Mouse (Mus musculus): ENCODE measurements around the gene Dnttip1. TPM values are rescaled to one million over a fixed set of nuclear protein-coding genes. Genes with fewer than 3 reads are reported as not detected.
"Not testable (repeated sequence)": the region's sequence is repeated elsewhere in the genome, so short reads cannot be mapped to it uniquely, and the experiment has no call there.

Dnttip1 gene
- 55.9 and 56.9 TPM in 2 replicates for polyA plus RNA-seq (2015; fragmentation: Nextera tagmentation; extraction: Ambion mirVana)

- peak within 1 kb of the TSS; percentile 86 for H3K4me3 ChIP-seq (ENCODE audit: low read length)
- under 1% methylated on average over 68 of the region's 70 CpGs for WGBS
- 0 out of 2 replicates have a peak, but pooled peaks cover 2% of the 10 kb centered on the region for H3K36me3 ChIP-seq (ENCODE audit: control insufficient read depth, insufficient read depth, low read length)
- ATAC-seq = peak; percentile 91
- H3K4me1 ChIP-seq (ENCODE audit: control insufficient read depth, insufficient read depth, low read length) = peaks cover 16% of the 10 kb centered on the region
- no peaks in the 10 kb centered on the region for H3K27me3 ChIP-seq (replicated peaks; ENCODE audit: control insufficient read depth, insufficient read depth, low read length)
- H3K4me2 ChIP-seq (ENCODE audit: low read depth, low read length) = peak within 1 kb of the TSS; percentile 88
- H3K27ac ChIP-seq (ENCODE audit: low read length) = peak within 1 kb of the TSS; percentile 73
- peak within 1 kb of the TSS; percentile 91 for H3K9ac ChIP-seq (ENCODE audit: low read depth, low read length)
- no peaks in the 10 kb centered on the region for H3K9me3 ChIP-seq (ENCODE audit: control insufficient read depth, low read length)
These were observed at the start of gene Dnttip1, which contains the start of gene Wfdc3 for GRCm38 (mm10) chr2:164745843-164746479. Gene Dnttip1 (plus strand): TSS chr2:164745983. Gene Wfdc3 (minus strand): TSS chr2:164745931.

- WGBS = 82% methylated on average over 4 of the region's 4 CpGs
- Histone ChIP-seq H3K9ac (ENCODE audit: low read depth, low read length) (no peak within 1 kb of the TSS), H3K4me3 (ENCODE audit: low read length) (no peak within 1 kb of the TSS), H3K9me3 (ENCODE audit: control insufficient read depth, low read length) (no peaks in the 10 kb centered on the region), H3K4me1 (ENCODE audit: control insufficient read depth, insufficient read depth, low read length) (peaks cover 3% of the 10 kb centered on the region; the same call in 1 of the 2 replicates), H3K27me3 (replicated peaks; ENCODE audit: control insufficient read depth, insufficient read depth, low read length) (no peaks in the 10 kb centered on the region), H3K27ac (ENCODE audit: low read length) (no peak within 1 kb of the TSS), H3K4me2 (ENCODE audit: low read depth, low read length) (no peak within 1 kb of the TSS), H3K36me3 (ENCODE audit: control insufficient read depth, insufficient read depth, low read length) (no peaks in the 10 kb centered on the region)
- ATAC-seq = no peak
These were observed 47.6 kb upstream of the Dnttip1 start, which contains the start of gene Spint4 for GRCm38 (mm10) chr2:164698201-164698600. Gene Spint4 (plus strand): TSS chr2:164698501.

GRCm38 (mm10) chr2:164700959-164701358 lies 44.8 kb upstream of the Dnttip1 start:
- Histone ChIP-seq H3K27ac (ENCODE audit: low read length) (no peak overlapping the region), H3K9me3 (ENCODE audit: control insufficient read depth, low read length) (no peaks in the 10 kb centered on the region), H3K27me3 (replicated peaks; ENCODE audit: control insufficient read depth, insufficient read depth, low read length) (no peaks in the 10 kb centered on the region), H3K9ac (ENCODE audit: low read depth, low read length) (no peak overlapping the region), H3K4me3 (ENCODE audit: low read length) (no peak overlapping the region), H3K4me2 (ENCODE audit: low read depth, low read length) (no peak overlapping the region), H3K4me1 (ENCODE audit: control insufficient read depth, insufficient read depth, low read length) (peaks cover 3% of the 10 kb centered on the region; the same call in 1 of the 2 replicates), H3K36me3 (ENCODE audit: control insufficient read depth, insufficient read depth, low read length) (no peaks in the 10 kb centered on the region)
- 49% methylated on average over 5 of the region's 5 CpGs for WGBS
- peak; percentile 59 for ATAC-seq

- Histone ChIP-seq H3K27me3 (replicated peaks; ENCODE audit: control insufficient read depth, insufficient read depth, low read length) (no peaks in the 10 kb centered on the region), H3K4me1 (ENCODE audit: control insufficient read depth, insufficient read depth, low read length) (peaks cover 3% of the 10 kb centered on the region; the same call in 1 of the 2 replicates), H3K4me3 (ENCODE audit: low read length) (no peak overlapping the region), H3K27ac (ENCODE audit: low read length) (no peak overlapping the region), H3K36me3 (ENCODE audit: control insufficient read depth, insufficient read depth, low read length) (no peaks in the 10 kb centered on the region), H3K9ac (ENCODE audit: low read depth, low read length) (no peak overlapping the region), H3K9me3 (ENCODE audit: control insufficient read depth, low read length) (no peaks in the 10 kb centered on the region), H3K4me2 (ENCODE audit: low read depth, low read length) (no peak overlapping the region)
- WGBS = 86% methylated on average over 5 of the region's 5 CpGs
- ATAC-seq = no peak
These were observed 44.0 kb upstream of the Dnttip1 start for GRCm38 (mm10) chr2:164701761-164702160.

- Histone ChIP-seq H3K36me3 (ENCODE audit: control insufficient read depth, insufficient read depth, low read length) (no peaks in the 10 kb centered on the region), H3K9ac (ENCODE audit: low read depth, low read length) (no peak overlapping the region), H3K4me1 (ENCODE audit: control insufficient read depth, insufficient read depth, low read length) (peaks cover 3% of the 10 kb centered on the region; the same call in 1 of the 2 replicates), H3K9me3 (ENCODE audit: control insufficient read depth, low read length) (no peaks in the 10 kb centered on the region), H3K4me3 (ENCODE audit: low read length) (no peak overlapping the region), H3K4me2 (ENCODE audit: low read depth, low read length) (no peak overlapping the region), H3K27ac (ENCODE audit: low read length) (no peak overlapping the region), H3K27me3 (replicated peaks; ENCODE audit: control insufficient read depth, insufficient read depth, low read length) (no peaks in the 10 kb centered on the region)
- ATAC-seq = no peak
- WGBS = 76% methylated on average over 5 of the region's 5 CpGs
These were observed 41.5 kb upstream of the Dnttip1 start for GRCm38 (mm10) chr2:164704235-164704634.

GRCm38 (mm10) chr2:164705328-164705727 lies 40.5 kb upstream of the Dnttip1 start:
- Histone ChIP-seq H3K4me1 (ENCODE audit: control insufficient read depth, insufficient read depth, low read length) (peaks cover 3% of the 10 kb centered on the region; the same call in 1 of the 2 replicates), H3K4me3 (ENCODE audit: low read length) (no peak overlapping the region), H3K9me3 (ENCODE audit: control insufficient read depth, low read length) (no peaks in the 10 kb centered on the region), H3K27me3 (replicated peaks; ENCODE audit: control insufficient read depth, insufficient read depth, low read length) (no peaks in the 10 kb centered on the region), H3K27ac (ENCODE audit: low read length) (peak overlapping the region; percentile 65; the same call in 1 of the 2 replicates), H3K4me2 (ENCODE audit: low read depth, low read length) (no peak overlapping the region), H3K36me3 (ENCODE audit: control insufficient read depth, insufficient read depth, low read length) (no peaks in the 10 kb centered on the region), H3K9ac (ENCODE audit: low read depth, low read length) (peak overlapping the region; percentile 48; the same call in 1 of the 2 replicates)
- 74% methylated on average over 6 of the region's 6 CpGs for WGBS
- ATAC-seq = peak; percentile 95

- H3K36me3 ChIP-seq (ENCODE audit: control insufficient read depth, insufficient read depth, low read length) = no peaks in the 10 kb centered on the region
- no peaks in the 10 kb centered on the region for H3K4me1 ChIP-seq (ENCODE audit: control insufficient read depth, insufficient read depth, low read length)
- H3K27ac ChIP-seq (ENCODE audit: low read length) = 0 out of 2 replicates have a peak overlapping the region, but pooled peaks have one; percentile 19
- ATAC-seq = no peak
- no peak overlapping the region for H3K9ac ChIP-seq (ENCODE audit: low read depth, low read length)
- no peak overlapping the region for H3K4me2 ChIP-seq (ENCODE audit: low read depth, low read length)
- WGBS = 87% methylated on average over 14 of the region's 14 CpGs
- no peak overlapping the region for H3K4me3 ChIP-seq (ENCODE audit: low read length)
- no peaks in the 10 kb centered on the region for H3K9me3 ChIP-seq (ENCODE audit: control insufficient read depth, low read length)
- H3K27me3 ChIP-seq (replicated peaks; ENCODE audit: control insufficient read depth, insufficient read depth, low read length) = no peaks in the 10 kb centered on the region
These were observed 39.8 kb upstream of the Dnttip1 start for GRCm38 (mm10) chr2:164705991-164706390.

GRCm38 (mm10) chr2:164715005-164715404 lies 30.8 kb upstream of the Dnttip1 start, which contains the start of gene Spint5:
Gene Spint5 (plus strand): TSS chr2:164715305.
- no peaks in the 10 kb centered on the region for H3K36me3 ChIP-seq (ENCODE audit: control insufficient read depth, insufficient read depth, low read length)
- no peaks in the 10 kb centered on the region for H3K4me1 ChIP-seq (ENCODE audit: control insufficient read depth, insufficient read depth, low read length)
- no peak within 1 kb of the TSS for H3K27ac ChIP-seq (ENCODE audit: low read length)
- no peak for ATAC-seq
- WGBS = 81% methylated on average over 6 of the region's 6 CpGs
- no peak within 1 kb of the TSS for H3K9ac ChIP-seq (ENCODE audit: low read depth, low read length)
- H3K4me2 ChIP-seq (ENCODE audit: low read depth, low read length) = no peak within 1 kb of the TSS
- no peak within 1 kb of the TSS for H3K4me3 ChIP-seq (ENCODE audit: low read length)
- H3K27me3 ChIP-seq (replicated peaks; ENCODE audit: control insufficient read depth, insufficient read depth, low read length) = no peaks in the 10 kb centered on the region
- H3K9me3 ChIP-seq (ENCODE audit: control insufficient read depth, low read length) = no peaks in the 10 kb centered on the region

GRCm38 (mm10) chr2:164716194-164716786 lies 29.5 kb upstream of the Dnttip1 start:
- ATAC-seq; H3K4me1 ChIP-seq (ENCODE audit: control insufficient read depth, insufficient read depth, low read length); H3K9ac ChIP-seq (ENCODE audit: low read depth, low read length); H3K36me3 ChIP-seq (ENCODE audit: control insufficient read depth, insufficient read depth, low read length); H3K27me3 ChIP-seq (replicated peaks; ENCODE audit: control insufficient read depth, insufficient read depth, low read length); H3K9me3 ChIP-seq (ENCODE audit: control insufficient read depth, low read length); H3K27ac ChIP-seq (ENCODE audit: low read length); H3K4me2 ChIP-seq (ENCODE audit: low read depth, low read length); H3K4me3 ChIP-seq (ENCODE audit: low read length): not testable (repeated sequence)
- 91% methylated on average over 20 of the region's 23 CpGs for WGBS

Data from intestine, embryonic 16.5 days (tissue).